Mouse (Mus musculus) regulatory T cell (primary cell): Measurements from ENCODE around the gene Ttll12.

Experiments
- in situ Hi-C: fragments of 300-600 bp; cut with MboI, MseI; formaldehyde crosslinking; loops from one replicate; pipeline ENCODE4 v1.15.1; 2025; ENCODE audit warnings: high pct_unique_total_duplicates

Gene Ttll12

GRCm38 (mm10) chr15:83594513-83595363 is at the start of gene Ttll12:
TSS of gene Ttll12 (minus strand) at chr15:83595157.
- in situ Hi-C loops = loop anchor here (5.0 kb wide), 1 partner anchor 77 kb away; no protein-coding TSS in a partner anchor

GRCm38 (mm10) chr15:83642518-83642917 is 47.6 kb upstream of the Ttll12 start:
- in situ Hi-C loops = no loop called here

DNA sequence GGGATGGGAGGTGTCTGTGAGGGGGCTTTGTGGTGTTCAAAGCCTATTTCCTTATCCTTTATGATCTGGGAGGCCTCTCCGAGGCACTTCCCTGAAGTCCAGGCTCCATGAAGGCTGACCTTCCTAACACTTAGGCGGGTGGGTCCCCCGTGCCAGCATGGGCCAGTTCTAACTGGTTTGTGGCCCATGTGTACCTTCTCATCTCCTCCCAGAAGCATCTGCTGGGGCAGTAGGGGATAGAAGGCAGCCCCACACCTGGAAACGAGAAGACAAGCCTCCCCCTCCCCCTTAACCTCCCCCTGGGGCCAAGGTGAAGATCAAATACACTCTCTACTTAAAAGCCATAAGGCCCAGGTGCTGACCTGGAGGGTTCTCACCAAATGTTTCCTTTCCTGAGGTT is 45.3 kb upstream of the Ttll12 start:
- in situ Hi-C loops = no loop called here

DNA sequence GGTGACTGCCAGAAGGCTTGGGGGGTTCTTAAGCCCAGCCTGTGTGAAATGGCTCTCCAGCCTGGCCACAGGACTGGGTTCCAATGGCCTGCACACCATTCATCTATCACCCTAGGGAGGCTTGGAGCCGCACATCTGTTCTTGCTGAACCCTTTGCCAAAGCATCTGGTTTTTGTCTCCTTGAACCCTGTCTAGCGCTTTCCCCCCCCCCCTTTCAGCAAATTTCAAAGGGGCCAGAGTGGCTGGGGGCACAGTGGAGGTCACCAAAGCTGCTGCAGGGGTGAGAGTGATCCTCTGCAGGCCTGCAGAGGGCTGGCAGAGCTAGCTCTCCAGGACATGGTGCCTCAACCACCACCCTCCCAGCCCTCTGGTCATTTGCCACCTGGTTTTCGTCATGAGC is 44.2 kb upstream of the Ttll12 start:
- in situ Hi-C loops = loop anchor here (10.0 kb wide), 1 partner anchor 1916 kb away; no protein-coding TSS in a partner anchor

- in situ Hi-C loops = loop anchor here (10.0 kb wide), 1 partner anchor 1916 kb away; no protein-coding TSS in a partner anchor
These were observed 43.4 kb upstream of the Ttll12 start for GRCm38 (mm10) chr15:83638196-83638899.

- in situ Hi-C loops = loop anchor here (10.0 kb wide), 1 partner anchor 1918 kb away; no protein-coding TSS in a partner anchor
These were observed 41.8 kb upstream of the Ttll12 start for GRCm38 (mm10) chr15:83636759-83637158.

DNA sequence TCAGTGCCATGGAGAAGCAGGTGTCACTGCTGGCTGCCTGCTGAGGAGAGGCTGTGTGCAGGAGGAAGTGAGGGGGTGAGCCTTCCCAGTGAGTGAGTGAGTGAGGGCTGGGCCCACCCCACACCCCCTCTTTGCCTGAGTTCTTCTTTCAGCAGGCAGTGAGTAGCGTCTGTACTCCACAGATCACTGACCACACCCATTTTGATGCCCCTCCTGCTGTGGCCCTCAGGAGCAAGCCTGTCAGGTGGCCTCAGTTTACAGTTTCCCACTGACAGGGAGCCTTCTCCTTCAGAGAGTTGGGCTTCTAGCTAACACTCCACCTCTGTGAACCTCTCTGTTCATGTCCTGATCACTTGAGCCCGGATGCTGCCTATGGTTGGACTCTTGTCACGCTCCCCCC is 40.3 kb upstream of the Ttll12 start:
- in situ Hi-C loops = loop anchor here (10.0 kb wide), 1 partner anchor 1920 kb away; no protein-coding TSS in a partner anchor

- in situ Hi-C loops = loop anchor here (10.0 kb wide), 1 partner anchor 1921 kb away; no protein-coding TSS in a partner anchor
These were observed 39.1 kb upstream of the Ttll12 start for GRCm38 (mm10) chr15:83634076-83634475.

DNA sequence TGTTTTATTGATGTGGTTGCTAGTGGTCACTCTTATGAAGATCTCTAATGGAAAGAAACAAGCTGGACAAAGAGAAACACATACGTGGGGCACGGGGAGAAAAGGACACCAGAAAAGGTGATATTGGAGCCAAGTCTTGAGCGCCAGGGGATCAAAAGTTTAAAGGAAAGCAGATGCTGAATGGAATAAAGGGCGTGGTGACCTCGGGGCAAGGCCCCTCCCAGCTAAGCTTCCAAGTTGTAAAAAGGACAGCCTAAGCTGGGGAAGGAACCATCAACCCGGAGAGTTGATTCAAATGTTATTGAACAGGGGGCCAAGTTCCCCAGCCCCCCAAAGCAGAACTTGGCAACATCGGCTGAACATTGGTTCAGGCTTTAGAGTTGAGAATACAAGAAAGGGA is 36.1 kb upstream of the Ttll12 start:
- in situ Hi-C loops = loop anchor here (10.0 kb wide), 1 partner anchor 1924 kb away; no protein-coding TSS in a partner anchor

- in situ Hi-C loops = loop anchor here (10.0 kb wide), 1 partner anchor 1925 kb away; no protein-coding TSS in a partner anchor
These were observed 34.8 kb upstream of the Ttll12 start for GRCm38 (mm10) chr15:83629716-83630115.

DNA sequence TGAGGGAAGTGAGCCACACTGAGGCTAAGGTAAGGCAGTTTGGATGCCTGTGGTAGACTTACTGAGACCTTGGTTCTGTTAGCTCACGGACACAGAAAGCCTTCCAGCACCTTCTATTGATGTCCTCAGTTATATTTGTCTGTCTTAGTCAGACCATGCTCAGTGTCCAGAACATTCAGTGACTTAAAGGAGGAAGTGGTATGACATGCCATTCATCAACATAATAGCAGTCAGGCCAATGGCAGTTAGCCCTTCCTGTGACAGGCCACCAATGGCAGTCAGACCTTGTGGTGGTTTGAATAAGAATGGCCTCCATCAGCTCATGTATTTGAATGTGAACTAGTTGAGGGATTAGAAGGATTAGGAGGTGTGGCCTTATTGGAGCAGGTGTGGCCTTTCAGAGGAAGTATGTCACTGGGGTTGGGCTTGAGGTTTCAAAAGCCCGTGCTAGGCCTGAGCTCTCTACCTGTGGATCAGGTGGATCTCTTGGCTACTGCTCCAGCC is 31.2 kb upstream of the Ttll12 start:
- in situ Hi-C loops = no loop called here

DNA sequence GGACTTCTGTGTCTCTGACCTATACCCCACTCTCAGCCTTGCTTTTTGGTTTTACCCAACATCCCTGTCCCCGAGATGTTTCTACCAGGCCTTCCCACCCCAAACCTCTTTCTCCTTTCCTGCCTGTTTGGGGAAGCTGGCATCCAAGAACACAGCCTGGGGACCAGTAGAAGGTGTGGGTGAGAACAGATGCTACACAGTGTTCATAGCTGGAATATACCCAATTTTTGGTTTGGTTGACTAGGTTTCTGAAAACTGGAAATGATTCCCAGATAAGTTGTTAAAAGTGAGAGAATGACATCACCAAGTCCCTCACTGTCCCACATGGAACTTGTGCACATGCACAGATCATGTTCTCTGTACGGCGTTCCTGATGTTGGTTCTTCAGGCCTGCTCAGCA is 20.3 kb upstream of the Ttll12 start:
- in situ Hi-C loops = no loop called here

DNA sequence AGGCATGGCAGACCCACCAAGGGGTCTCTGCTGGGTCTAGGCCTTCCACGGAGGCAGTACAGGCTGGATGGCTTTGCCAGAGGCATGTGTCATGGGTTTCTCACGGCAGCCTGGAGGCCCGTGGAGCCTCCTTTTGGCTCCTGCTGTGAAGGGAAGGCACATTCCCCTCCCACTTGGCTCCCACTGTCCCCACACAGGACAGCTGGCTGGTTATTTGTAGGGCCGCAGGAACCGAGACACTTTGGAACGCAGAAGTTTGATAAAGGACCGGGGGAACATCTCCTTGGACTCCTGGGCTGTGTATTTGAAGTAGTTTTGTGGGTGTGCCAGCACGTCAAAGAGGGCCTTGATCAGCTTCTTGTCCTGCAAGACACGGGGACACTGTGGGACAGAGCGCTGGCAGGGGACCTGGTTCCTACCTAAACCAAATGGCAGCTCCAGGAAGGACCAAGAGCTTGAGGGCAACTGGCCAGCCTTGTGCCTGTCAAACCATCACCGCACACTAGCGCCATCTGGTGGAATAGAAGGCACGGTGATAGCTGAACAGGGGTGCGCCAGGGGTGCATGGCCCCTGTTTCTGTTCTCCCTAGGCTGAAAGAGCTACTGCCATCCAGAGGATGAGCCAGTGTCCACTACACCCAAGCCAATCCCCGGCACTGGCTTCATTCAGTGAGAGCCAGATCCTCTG is 12.3 kb upstream of the Ttll12 start:
- in situ Hi-C loops = no loop called here

DNA sequence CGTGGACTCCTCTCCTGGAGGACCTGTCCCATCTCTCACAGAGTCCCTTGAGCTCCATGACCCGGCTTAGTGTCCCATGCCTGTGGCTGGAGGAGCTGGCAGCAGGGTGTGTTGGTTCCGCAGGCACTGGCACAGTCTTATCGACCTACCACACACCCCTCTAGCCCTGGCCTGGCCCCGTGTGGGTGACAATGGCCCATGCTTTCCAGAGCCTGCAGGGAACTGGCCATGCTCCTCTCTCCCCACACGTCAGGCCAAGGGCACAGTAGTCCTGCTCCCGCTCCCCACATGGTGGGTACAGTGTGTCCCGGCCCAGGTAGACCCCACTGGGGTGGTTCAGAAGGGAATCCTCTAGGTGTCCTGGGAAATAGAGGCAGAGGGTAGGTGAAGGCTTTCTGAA is 11.7 kb upstream of the Ttll12 start:
- in situ Hi-C loops = no loop called here

DNA sequence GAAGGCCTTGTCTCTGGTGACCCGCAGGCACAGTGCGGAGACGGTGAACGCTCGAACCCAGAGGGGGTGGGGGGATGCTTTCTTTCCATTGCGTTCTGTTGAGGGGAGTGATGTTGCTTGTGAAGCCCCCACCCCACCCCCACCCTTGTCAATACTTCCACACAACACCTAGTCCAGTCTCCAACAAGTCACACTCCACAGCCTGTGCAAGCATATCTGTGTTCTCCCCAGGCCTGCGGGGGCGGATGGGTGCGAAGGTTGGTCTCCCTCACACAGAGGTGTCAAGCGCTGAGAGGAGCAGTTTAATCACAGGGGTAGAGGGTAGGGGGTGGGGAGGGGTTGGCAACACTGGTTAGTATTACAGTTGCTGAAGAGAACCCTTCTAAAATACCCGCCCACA is 11.3 kb upstream of the Ttll12 start:
- in situ Hi-C loops = no loop called here

GRCm38 (mm10) chr15:83603426-83603825 is 8.5 kb upstream of the Ttll12 start:
- in situ Hi-C loops = no loop called here

GRCm38 (mm10) chr15:83603046-83603396 is 8.1 kb upstream of the Ttll12 start:
- in situ Hi-C loops = no loop called here

DNA sequence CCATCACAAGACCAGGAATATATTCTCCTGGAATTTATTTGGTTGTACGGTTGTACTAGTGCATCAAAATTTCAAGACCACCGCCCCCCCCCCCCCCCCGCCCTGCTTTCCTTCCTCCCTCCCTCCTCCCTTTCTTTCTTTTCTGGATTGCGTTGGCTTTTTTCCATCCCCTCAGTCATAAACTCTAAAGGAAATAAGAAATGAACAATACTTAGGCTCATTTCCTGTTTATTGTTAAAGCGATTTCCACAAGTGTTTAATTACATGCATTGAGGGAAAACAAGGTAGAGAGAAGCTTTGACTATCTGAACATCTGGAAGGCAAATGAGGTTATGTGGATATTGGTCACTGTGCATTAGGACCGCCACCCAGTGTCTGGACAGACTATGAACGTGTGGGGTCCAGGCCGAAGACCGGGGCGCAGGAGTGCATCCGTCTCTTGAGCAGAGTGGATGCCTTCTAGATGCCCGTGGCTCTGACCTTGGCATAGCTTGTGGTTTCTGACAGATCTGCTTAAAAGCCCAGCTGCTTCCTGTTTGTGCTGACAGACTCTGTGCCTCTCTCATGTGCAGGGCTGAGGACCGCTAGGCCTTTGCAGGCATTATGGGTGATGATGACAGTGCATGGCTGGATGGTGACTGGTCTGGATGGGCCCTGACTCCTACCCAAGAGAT is 7.6 kb upstream of the Ttll12 start:
- in situ Hi-C loops = no loop called here

GRCm38 (mm10) chr15:83601185-83601584 is 6.2 kb upstream of the Ttll12 start:
- in situ Hi-C loops = no loop called here

DNA sequence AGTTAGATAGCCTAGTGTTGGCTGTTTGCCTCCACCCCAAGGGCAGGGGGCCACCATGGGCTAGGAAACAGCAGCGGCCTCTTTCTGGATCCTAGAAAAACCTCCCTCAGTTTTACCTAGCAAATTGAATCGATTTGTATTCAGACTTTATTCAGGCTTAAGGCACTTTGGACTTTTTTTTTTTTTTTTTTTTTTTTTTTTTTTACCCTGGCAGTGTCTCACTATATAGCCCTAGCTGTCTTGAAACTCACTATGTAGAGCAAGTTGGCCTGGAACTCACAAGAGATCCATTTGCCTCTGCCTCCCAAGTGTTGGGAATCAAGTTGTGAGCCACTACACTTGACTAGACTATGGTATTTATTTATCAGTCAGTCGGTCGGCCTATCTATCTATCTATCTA is 1.9 kb upstream of the Ttll12 start:
- in situ Hi-C loops = no loop called here

DNA sequence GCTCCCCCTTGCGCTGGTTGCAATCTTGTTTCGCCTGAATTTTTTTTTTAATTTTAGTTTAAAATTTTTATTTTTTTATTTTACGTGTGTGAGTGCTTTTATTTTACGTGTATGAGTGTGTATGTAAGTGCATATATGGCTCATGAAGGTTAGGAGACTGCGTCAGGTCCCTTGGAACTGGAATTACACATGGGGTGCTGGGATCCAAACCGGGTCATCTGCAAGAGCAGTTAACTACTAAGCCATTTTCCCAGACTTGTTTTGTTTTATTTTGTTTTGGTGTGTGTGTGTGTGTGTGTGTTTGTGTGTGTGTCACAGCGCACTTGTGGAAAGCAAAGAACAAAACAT is 381 bp upstream of the Ttll12 start:
- in situ Hi-C loops = no loop called here
